Mouse (Mus musculus): ENCODE measurements around the gene Suz12. TPM values are rescaled to one million over a fixed set of nuclear protein-coding genes. Genes with fewer than 3 reads are reported as not detected.

Suz12 gene
- total and polyA plus RNA-seq, 2 experiments from 2014 or later = 9.2 to 18.7 TPM

DNA sequence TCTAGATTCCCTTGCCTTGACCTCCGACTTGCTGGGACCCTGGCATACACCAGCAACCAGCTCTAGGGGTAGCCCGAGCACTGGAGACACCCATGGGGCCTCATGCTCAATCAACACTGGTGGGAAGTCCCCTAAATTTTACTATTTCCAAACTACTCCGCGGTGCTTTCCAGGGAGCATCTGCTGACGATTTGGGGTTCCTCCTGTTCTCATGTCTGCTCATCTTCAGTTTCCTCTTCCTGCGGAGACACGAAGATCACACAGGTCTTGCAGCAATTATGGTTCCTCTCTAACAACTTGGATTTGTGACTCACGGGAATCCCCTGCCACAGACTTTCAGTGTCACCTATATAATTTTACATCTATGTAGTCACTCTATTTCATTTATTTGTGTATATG, 50.5 kb downstream of the Suz12 start:
- Histone ChIP-seq H3K4me1 (ENCODE audit: insufficient read depth, low read length) (no peaks in the 10 kb centered on the region), H3K4me2 (ENCODE audit: low read depth, low read length, poor library complexity, severe bottlenecking) (no peak overlapping the region), H3K9me3 (ENCODE audit: low read length) (no peaks in the 10 kb centered on the region), H3K9ac (replicated peaks; ENCODE audit: low read length, poor library complexity, severe bottlenecking) (no peak overlapping the region), H3K4me3 (ENCODE audit: low read depth, low read length) (no peak overlapping the region), H3K36me3 (ENCODE audit: insufficient read depth, low read length) (no peaks in the 10 kb centered on the region), H3K27ac (ENCODE audit: low read depth, low read length) (no peak overlapping the region), H3K27me3 (ENCODE audit: insufficient read depth, low read length) (no peaks in the 10 kb centered on the region)
- 89% methylated on average over 8 of the region's 8 CpGs for WGBS
- DNase-seq (ENCODE audit: low spot score) (no peak), ATAC-seq (ENCODE audit: low FRiP score) (no peak)
- TF ChIP-seq CTCF (IDR thresholded peaks at IDR 0.05) = no peak

GRCm38 (mm10) chr11:80046856-80047255, 54.0 kb downstream of the Suz12 start:
- no peak for TF ChIP-seq CTCF (IDR thresholded peaks at IDR 0.05)
- 84% methylated on average over 7 of the region's 7 CpGs for WGBS
- H3K27me3 ChIP-seq (ENCODE audit: insufficient read depth, low read length) = no peaks in the 10 kb centered on the region
- H3K9ac ChIP-seq (replicated peaks; ENCODE audit: low read length, poor library complexity, severe bottlenecking) = no peak overlapping the region
- DNase-seq (ENCODE audit: low spot score) (no peak), ATAC-seq (ENCODE audit: low FRiP score) (no peak)
- H3K4me3 ChIP-seq (ENCODE audit: low read depth, low read length) = no peak overlapping the region
- no peak overlapping the region for H3K27ac ChIP-seq (ENCODE audit: low read depth, low read length)
- H3K36me3 ChIP-seq (ENCODE audit: insufficient read depth, low read length) = no peaks in the 10 kb centered on the region
- H3K4me1 ChIP-seq (ENCODE audit: insufficient read depth, low read length) = no peaks in the 10 kb centered on the region
- no peak overlapping the region for H3K4me2 ChIP-seq (ENCODE audit: low read depth, low read length, poor library complexity, severe bottlenecking)
- H3K9me3 ChIP-seq (ENCODE audit: low read length) = no peaks in the 10 kb centered on the region

GRCm38 (mm10) chr11:80050088-80050487, 57.2 kb downstream of the Suz12 start:
- no peak for TF ChIP-seq CTCF (IDR thresholded peaks at IDR 0.05)
- Histone ChIP-seq H3K4me2 (ENCODE audit: low read depth, low read length, poor library complexity, severe bottlenecking) (no peak overlapping the region), H3K36me3 (ENCODE audit: insufficient read depth, low read length) (no peaks in the 10 kb centered on the region), H3K4me1 (ENCODE audit: insufficient read depth, low read length) (no peaks in the 10 kb centered on the region), H3K27me3 (ENCODE audit: insufficient read depth, low read length) (no peaks in the 10 kb centered on the region), H3K9ac (replicated peaks; ENCODE audit: low read length, poor library complexity, severe bottlenecking) (no peak overlapping the region), H3K9me3 (ENCODE audit: low read length) (no peaks in the 10 kb centered on the region), H3K27ac (ENCODE audit: low read depth, low read length) (no peak overlapping the region), H3K4me3 (ENCODE audit: low read depth, low read length) (no peak overlapping the region)
- 64% methylated on average over 2 of the region's 2 CpGs for WGBS
- DNase-seq (ENCODE audit: low spot score) = no peak
- ATAC-seq (ENCODE audit: low FRiP score) = no peak

DNA sequence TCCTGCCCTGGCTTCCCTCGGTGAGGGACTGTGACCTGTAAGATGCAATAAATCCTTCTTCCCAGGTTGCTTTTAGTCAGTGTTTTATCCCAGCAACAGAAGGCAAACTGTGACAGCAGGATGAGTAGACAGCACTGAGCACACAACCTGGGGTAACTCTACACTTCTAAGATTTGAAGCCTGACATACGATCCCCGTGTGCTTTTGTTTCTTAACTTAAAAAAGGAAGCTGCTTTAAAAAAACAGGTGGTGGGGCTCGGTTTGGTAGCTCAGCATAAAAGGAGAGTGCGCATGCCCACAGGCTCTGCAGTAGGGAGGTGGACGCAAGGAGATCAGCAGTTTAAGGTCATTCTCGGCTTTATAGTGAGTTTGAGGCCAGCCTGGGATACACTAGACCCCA, 59.5 kb downstream of the Suz12 start:
- Histone ChIP-seq H3K4me2 (ENCODE audit: low read depth, low read length, poor library complexity, severe bottlenecking) (no peak overlapping the region), H3K4me3 (ENCODE audit: low read depth, low read length) (no peak overlapping the region), H3K9me3 (ENCODE audit: low read length) (no peaks in the 10 kb centered on the region), H3K9ac (replicated peaks; ENCODE audit: low read length, poor library complexity, severe bottlenecking) (no peak overlapping the region), H3K27ac (ENCODE audit: low read depth, low read length) (no peak overlapping the region), H3K4me1 (ENCODE audit: insufficient read depth, low read length) (no peaks in the 10 kb centered on the region), H3K36me3 (ENCODE audit: insufficient read depth, low read length) (peaks cover 5% of the 10 kb centered on the region; the same call in 1 of the 2 replicates), H3K27me3 (ENCODE audit: insufficient read depth, low read length) (no peaks in the 10 kb centered on the region)
- DNase-seq (ENCODE audit: low spot score) (no peak), ATAC-seq (ENCODE audit: low FRiP score) (no peak)
- TF ChIP-seq CTCF (IDR thresholded peaks at IDR 0.05) = no peak
- 85% methylated on average over 7 of the region's 7 CpGs for WGBS

- H3K4me3 ChIP-seq (ENCODE audit: low read depth, low read length) = no peak overlapping the region
- TF ChIP-seq CTCF (IDR thresholded peaks at IDR 0.05) = no peak
Observed at GRCm38 (mm10) chr11:80053171-80053570, 60.3 kb downstream of the Suz12 start.

GRCm38 (mm10) chr11:80054659-80055058, 61.8 kb downstream of the Suz12 start:
- Histone ChIP-seq H3K27me3 (ENCODE audit: insufficient read depth, low read length) (no peaks in the 10 kb centered on the region), H3K4me3 (ENCODE audit: low read depth, low read length) (no peak overlapping the region), H3K4me2 (ENCODE audit: low read depth, low read length, poor library complexity, severe bottlenecking) (no peak overlapping the region), H3K9ac (replicated peaks; ENCODE audit: low read length, poor library complexity, severe bottlenecking) (no peak overlapping the region), H3K4me1 (ENCODE audit: insufficient read depth, low read length) (no peaks in the 10 kb centered on the region), H3K36me3 (ENCODE audit: insufficient read depth, low read length) (peaks cover 7% of the 10 kb centered on the region; the same call in 1 of the 2 replicates), H3K27ac (ENCODE audit: low read depth, low read length) (no peak overlapping the region), H3K9me3 (ENCODE audit: low read length) (no peaks in the 10 kb centered on the region)
- DNase-seq (ENCODE audit: low spot score) (no peak), ATAC-seq (ENCODE audit: low FRiP score) (no peak)
- no peak for TF ChIP-seq CTCF (IDR thresholded peaks at IDR 0.05)
- 88% methylated on average over 4 of the region's 4 CpGs for WGBS

More at GRCm38 (mm10) chr11:80053171-80053570, 60.3 kb downstream of the Suz12 start:
- Histone ChIP-seq H3K4me2 (ENCODE audit: low read depth, low read length, poor library complexity, severe bottlenecking) (no peak overlapping the region), H3K27me3 (ENCODE audit: insufficient read depth, low read length) (no peaks in the 10 kb centered on the region), H3K27ac (ENCODE audit: low read depth, low read length) (no peak overlapping the region), H3K9me3 (ENCODE audit: low read length) (no peaks in the 10 kb centered on the region), H3K36me3 (ENCODE audit: insufficient read depth, low read length) (peaks cover 7% of the 10 kb centered on the region; the same call in 1 of the 2 replicates), H3K9ac (replicated peaks; ENCODE audit: low read length, poor library complexity, severe bottlenecking) (no peak overlapping the region), H3K4me1 (ENCODE audit: insufficient read depth, low read length) (no peaks in the 10 kb centered on the region)
- no peak for DNase-seq (ENCODE audit: low spot score)
- no peak for ATAC-seq (ENCODE audit: low FRiP score)
- 89% methylated on average over 5 of the region's 5 CpGs for WGBS
